ENCODE assay signal across 18 mouse cellular contexts in genomic region chr14:121898509-121898908, GRCm38 (mm10). TPM values are rescaled to one million over a fixed set of nuclear protein-coding genes. Genes with fewer than 3 reads are reported as not detected.
DNase-seq lines count a peak whose midpoint lies in the region; ATAC-seq lines count a peak whose summit lies in the region.
"Had no signal": no experiment of that assay in that cellular context is flagged by ENCODE, and none has a peak within 500 bp of the region (broad histone marks: within the 10 kb centered on the region; RNA-seq: fewer than 3 reads in every experiment).

No protein-coding gene starts in this region.

- peak; percentile 78 for ATAC-seq in CD4-positive, CD25-positive, alpha-beta regulatory T cell, adult 4 months
- ATAC-seq in inflammation-experienced regulatory T-cells, adult 6 months, result peak; percentile 84
- ATAC-seq in megakaryocyte-erythroid progenitor cell, adult 5-6 weeks (replicated peaks; ENCODE audit: low FRiP score, low TSS enrichment, poor library complexity, severe bottlenecking), result no peak
- ATAC-seq: midbrain, embryonic 16.5 days had no signal

- DNase-seq in kidney, adult 8-10 months, result peak; percentile 25 to 26
- no peak for DNase-seq in kidney, postnatal 25 days
- DNase-seq in thymus, postnatal 0 days (ENCODE audit: low spot score), result peak; percentile 58
- no peak for DNase-seq in cerebellum, adult 9-11 months
- DNase-seq in left cerebral cortex, postnatal 4 days, result no peak
- DNase-seq: cerebellum, postnatal 36 days; heart, adult 11 months; kidney, adult 18-20 months; lung, postnatal 4 days; retina, postnatal 1 day had no signal

- intact Hi-C loops in left cerebral cortex, postnatal 4 days (cut with DNase I), result no loop called here

RNA-seq across cellular contexts. Expression of gene Gpr18, which starts 17.1 kb away (rescaled TPM):
- 10 to 100 TPM; 92.7 to 95.9 TPM for polyA plus RNA-seq in CD4-positive, CD25-positive, alpha-beta regulatory T cell, adult 4 months (2017; shearing (Covaris generic))
- 10 to 100 TPM; 51.6 to 79.6 (median 77.9) TPM for polyA plus RNA-seq in inflammation-experienced regulatory T-cells, adult 6 months (2017; shearing (Covaris generic))
- 5.5 and 6.3 TPM in 2 replicates for polyA plus RNA-seq in thymus, postnatal 0 days (2015; fragmentation: Nextera tagmentation; extraction: Ambion mirVana)
- total RNA-seq in megakaryocyte-erythroid progenitor cell, adult 5-6 weeks (2014; fragmentation: Nextera tagmentation), result 0.96 and 1.0 TPM in 2 replicates
- total RNA-seq in megakaryocyte-erythroid progenitor cell, adult 5-6 weeks (2017), result 0.70 and 1.6 TPM in 2 replicates
- not detected for total RNA-seq in left cerebral cortex, postnatal 4 days (2021)
- total RNA-seq: layer of hippocampus, adult 18-20 months; left cerebral cortex, adult 18-20 months had no signal
- polyA plus RNA-seq: hindbrain, embryonic 14.5 days; neural tube, embryonic 15.5 days had no signal

RNA-seq across cellular contexts. Expression of gene Ubac2, which starts 20.1 kb away (rescaled TPM):
- 10 to 100 TPM; 83.5 to 93.7 TPM for polyA plus RNA-seq in CD4-positive, CD25-positive, alpha-beta regulatory T cell, adult 4 months (2017; shearing (Covaris generic))
- polyA plus RNA-seq in inflammation-experienced regulatory T-cells, adult 6 months (2017; shearing (Covaris generic)), result 10 to 100 TPM; 47.9 to 88.3 (median 78.9) TPM
- polyA plus RNA-seq in thymus, postnatal 0 days (2015; fragmentation: Nextera tagmentation; extraction: Ambion mirVana), result 90.1 and 102 TPM in 2 replicates
- 14.0 and 14.8 TPM in 2 replicates for total RNA-seq in megakaryocyte-erythroid progenitor cell, adult 5-6 weeks (2014; fragmentation: Nextera tagmentation)
- 10.2 and 16.6 TPM in 2 replicates for total RNA-seq in megakaryocyte-erythroid progenitor cell, adult 5-6 weeks (2017)
- total RNA-seq in left cerebral cortex, postnatal 4 days (2021), result 10 to 100 TPM; 24.2 to 25.3 TPM

Comparison
In these comparisons a context has a peak if more than half of its experiments do, and no peak if none do; other contexts are left out.
1. DNase-seq: peak in kidney, adult 8-10 months (2 of 2) and thymus, postnatal 0 days (single experiment); none in kidney, postnatal 25 days (0 of 2), cerebellum, adult 9-11 months (single experiment) and left cerebral cortex, postnatal 4 days (single experiment).